Mouse (Mus musculus) neural tube, embryonic 11.5 days (tissue): ENCODE data around the gene Vim. TPM values are rescaled to one million over a fixed set of nuclear protein-coding genes. Genes with fewer than 3 reads are reported as not detected.

Experiments
- ATAC-seq: fragments of 200-750 bp; cut with Nextera tagmentation; 2 replicates; pipeline ENCODE4 v1.8.0; 2017; ENCODE audit warnings: moderate number of reproducible peaks, mild to moderate bottlenecking, moderate TSS enrichment, moderate library complexity; ENCODE audit not compliant: insufficient read depth, low FRiP score, low TSS enrichment
- DNase-seq: peaks from one replicate; pipeline ENCODE4 v3.0.0-alpha.2; 2015; ENCODE audit warnings: low spot score
- H3K27ac ChIP-seq: fragments of 300-500 bp; sonication (generic); 2 replicates; pipeline ENCODE4 v1.5.1; 2014; ENCODE audit warnings: low read depth, mild to moderate bottlenecking, low read length
- H3K27me3 ChIP-seq: fragments of 300-500 bp; sonication (generic); 2 replicates; pipeline ENCODE4 v1.6.1; 2014; ENCODE audit warnings: mild to moderate bottlenecking, low read length, mixed read lengths; ENCODE audit not compliant: control insufficient read depth, insufficient read depth
- H3K36me3 ChIP-seq: fragments of 300-500 bp; sonication (generic); 2 replicates; pipeline ENCODE4 v1.6.1; 2014; ENCODE audit warnings: mild to moderate bottlenecking, low read length, moderate library complexity, mixed read lengths; ENCODE audit not compliant: control insufficient read depth, insufficient read depth
- H3K4me1 ChIP-seq: fragments of 300-500 bp; sonication (generic); 2 replicates; pipeline ENCODE4 v1.6.1; 2014; ENCODE audit warnings: low read length, mixed read lengths; ENCODE audit not compliant: control insufficient read depth, insufficient read depth
- H3K4me2 ChIP-seq: fragments of 300-500 bp; sonication (generic); 2 replicates; pipeline ENCODE4 v1.6.1; 2014; ENCODE audit warnings: low read depth, mild to moderate bottlenecking, moderate library complexity
- H3K4me3 ChIP-seq: fragments of 300-500 bp; sonication (generic); 2 replicates; pipeline ENCODE4 v1.5.1; 2014; ENCODE audit warnings: low read depth, low read length
- H3K9ac ChIP-seq: fragments of 300-500 bp; sonication (generic); 2 replicates; pipeline ENCODE4 v1.6.1; 2014; ENCODE audit warnings: mild to moderate bottlenecking, low read length
- H3K9me3 ChIP-seq: fragments of 300-500 bp; sonication (generic); 2 replicates; pipeline ENCODE4 v1.6.1; 2016; ENCODE audit warnings: low read length; ENCODE audit not compliant: control insufficient read depth
- WGBS: fragments of 180-500 bp; shearing (Covaris S2); extraction: QIAGEN DNeasy Blood & Tissue Kit; methylation state at CpG from one replicate; pipeline ENCODE4 v1.1.7; 2014; 5-methylcytosine and 5-hydroxymethylcytosine counted together
- polyA plus RNA-seq: library from polyadenylated mRNA; unstranded; fragments of >200 nt; fragmentation: Nextera tagmentation; extraction: Ambion mirVana; gene quantifications from 2 replicates; pipeline ENCODE4 v1.2.1, GENCODE M21; 2014

Vim gene
- polyA plus RNA-seq, 1 experiment from 2014 or later = 1,219 TPM

- 48% methylated on average over 5 of the region's 5 CpGs for WGBS
- no peak for DNase-seq
- no peak for ATAC-seq
Observed at GRCm38 (mm10) chr2:13558607-13559262, 15.0 kb upstream of the Vim start.

GRCm38 (mm10) chr2:13559303-13559702 is 14.4 kb upstream of the Vim start:
- Histone ChIP-seq H3K27ac (no peak overlapping the region), H3K9me3 (no peaks in the 10 kb centered on the region), H3K4me2 (no peak overlapping the region), H3K4me1 (no peaks in the 10 kb centered on the region), H3K36me3 (no peaks in the 10 kb centered on the region), H3K9ac (no peak overlapping the region), H3K4me3 (no peak overlapping the region), H3K27me3 (no peaks in the 10 kb centered on the region)
- no peak for DNase-seq
- 87% methylated on average over 5 of the region's 5 CpGs for WGBS
- ATAC-seq = no peak

More at GRCm38 (mm10) chr2:13558607-13559262, 15.0 kb upstream of the Vim start:
- Histone ChIP-seq H3K9me3 (no peaks in the 10 kb centered on the region), H3K36me3 (no peaks in the 10 kb centered on the region), H3K27ac (no peak overlapping the region), H3K4me2 (no peak overlapping the region), H3K4me1 (no peaks in the 10 kb centered on the region), H3K27me3 (no peaks in the 10 kb centered on the region), H3K9ac (no peak overlapping the region), H3K4me3 (no peak overlapping the region)

- 86% methylated on average over 5 of the region's 5 CpGs for WGBS
Observed at GRCm38 (mm10) chr2:13559729-13560128, 14.0 kb upstream of the Vim start.

GRCm38 (mm10) chr2:13560396-13560795 is 13.3 kb upstream of the Vim start:
- WGBS = 89% methylated on average over 2 of the region's 2 CpGs
- no peak for DNase-seq
- no peak for ATAC-seq

More at GRCm38 (mm10) chr2:13559729-13560128, 14.0 kb upstream of the Vim start:
- no peak overlapping the region for H3K27ac ChIP-seq
- no peak for ATAC-seq
- H3K9ac ChIP-seq = no peak overlapping the region
- H3K4me1 ChIP-seq = no peaks in the 10 kb centered on the region
- DNase-seq = no peak
- H3K4me3 ChIP-seq = no peak overlapping the region
- no peak overlapping the region for H3K4me2 ChIP-seq
- no peaks in the 10 kb centered on the region for H3K9me3 ChIP-seq
- H3K27me3 ChIP-seq = no peaks in the 10 kb centered on the region
- H3K36me3 ChIP-seq = no peaks in the 10 kb centered on the region

GRCm38 (mm10) chr2:13570122-13570521 is 3.6 kb upstream of the Vim start:
- Histone ChIP-seq H3K27ac (no peak overlapping the region), H3K9ac (no peak overlapping the region), H3K27me3 (no peaks in the 10 kb centered on the region), H3K4me2 (no peak overlapping the region), H3K4me3 (no peak overlapping the region), H3K4me1 (peaks cover 11% of the 10 kb centered on the region), H3K36me3 (no peaks in the 10 kb centered on the region), H3K9me3 (no peaks in the 10 kb centered on the region)
- WGBS = 76% methylated on average over 2 of the region's 2 CpGs
- DNase-seq (no peak), ATAC-seq (no peak)

More at GRCm38 (mm10) chr2:13560396-13560795, 13.3 kb upstream of the Vim start:
- no peak overlapping the region for H3K27ac ChIP-seq
- no peak overlapping the region for H3K9ac ChIP-seq
- H3K4me1 ChIP-seq = no peaks in the 10 kb centered on the region
- no peak overlapping the region for H3K4me2 ChIP-seq
- H3K4me3 ChIP-seq = no peak overlapping the region
- no peaks in the 10 kb centered on the region for H3K27me3 ChIP-seq
- H3K36me3 ChIP-seq = no peaks in the 10 kb centered on the region
- no peaks in the 10 kb centered on the region for H3K9me3 ChIP-seq

- Histone ChIP-seq H3K4me2 (peak overlapping the region; percentile 79), H3K4me1 (peaks cover 11% of the 10 kb centered on the region), H3K27me3 (no peaks in the 10 kb centered on the region), H3K9me3 (no peaks in the 10 kb centered on the region), H3K27ac (peak overlapping the region; percentile 98), H3K9ac (peak overlapping the region; percentile 97; the same call in 1 of the 2 replicates), H3K36me3 (0 out of 2 replicates have a peak, but pooled peaks cover 2% of the 10 kb centered on the region), H3K4me3 (no peak overlapping the region)
- ATAC-seq (peak; percentile 6; the same call in 1 of the 2 replicates), DNase-seq (peak; percentile 61)
- 12% methylated on average over 4 of the region's 4 CpGs for WGBS
Observed at GRCm38 (mm10) chr2:13572101-13572553, 1.6 kb upstream of the Vim start.

- Histone ChIP-seq H3K4me2 (peak overlapping the region; percentile 79), H3K9me3 (no peaks in the 10 kb centered on the region), H3K27ac (peak overlapping the region; percentile 98), H3K9ac (peak overlapping the region; percentile 97), H3K4me1 (peaks cover 11% of the 10 kb centered on the region), H3K27me3 (no peaks in the 10 kb centered on the region), H3K36me3 (0 out of 2 replicates have a peak, but pooled peaks cover 3% of the 10 kb centered on the region), H3K4me3 (peak overlapping the region; percentile 92)
- ATAC-seq = peak; percentile 4; the same call in 1 of the 2 replicates
- WGBS = 5% methylated on average over 12 of the region's 12 CpGs
- no peak for DNase-seq
Observed at GRCm38 (mm10) chr2:13572647-13573407, 900 bp upstream of the Vim start.

- Histone ChIP-seq H3K9me3 (no peaks in the 10 kb centered on the region), H3K9ac (peak overlapping the region; percentile 97), H3K27ac (peak overlapping the region; percentile 98), H3K4me2 (peak overlapping the region; percentile 79), H3K4me3 (peak overlapping the region; percentile 92), H3K36me3 (peaks cover 10% of the 10 kb centered on the region), H3K4me1 (peaks cover 13% of the 10 kb centered on the region), H3K27me3 (no peaks in the 10 kb centered on the region)
- under 1% methylated on average over 46 of the region's 46 CpGs for WGBS
- DNase-seq = peak; percentile 94
- peak; percentile 86 for ATAC-seq
Observed at GRCm38 (mm10) chr2:13574066-13574800, 506 bp downstream of the Vim start.
